Mouse (Mus musculus): ENCODE measurements at regions not wholly inside any gene's neighbourhood (a gene's known extent, or its start where the extent isn't known, plus 50 kb on each side); places are given as distances from the start of the nearest gene placed in this dataset.

DNA sequence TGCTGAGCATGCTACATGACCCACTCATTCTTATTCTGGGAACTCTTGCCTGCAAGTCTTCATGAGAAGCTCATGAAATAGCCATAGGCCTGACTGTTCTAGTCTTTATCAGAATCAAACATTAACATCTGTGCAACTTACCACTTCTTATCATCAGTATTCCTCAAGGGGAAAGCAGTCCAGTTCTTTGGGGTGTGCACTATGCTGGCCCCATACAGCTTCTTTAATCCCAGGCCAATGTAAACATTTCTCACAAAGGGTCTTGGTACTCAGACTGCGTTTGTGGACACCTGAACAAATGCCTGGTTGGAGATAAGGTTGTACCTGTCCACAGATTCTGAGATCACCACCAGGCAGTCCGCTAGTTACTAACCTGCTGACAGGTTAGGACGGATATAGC lies 51.3 kb downstream of the 3110018I06Rik start:
- no peak for DNase-seq (ENCODE audit: inconsistent ontology term)

DNA sequence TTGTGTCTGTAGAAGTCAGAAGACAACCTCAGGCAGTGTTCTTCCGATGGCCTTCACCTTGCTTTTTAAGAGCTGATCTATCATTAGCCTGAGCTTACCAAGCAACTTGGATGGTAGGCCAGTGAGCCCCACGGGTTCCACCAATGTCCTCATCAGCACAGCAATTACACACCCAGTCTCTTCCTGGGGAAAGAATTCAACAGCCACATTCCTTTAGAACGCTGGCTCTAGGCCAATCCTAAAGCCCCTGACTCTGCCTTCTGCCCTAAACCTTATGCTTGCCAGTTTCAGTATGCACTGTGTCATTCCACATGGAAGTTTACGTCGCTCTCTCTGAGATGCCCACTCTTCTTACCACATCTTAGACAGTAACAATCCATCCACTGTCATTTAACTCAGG lies 52.8 kb downstream of the 3110018I06Rik start:
- no peak for DNase-seq (ENCODE audit: inconsistent ontology term)

DNA sequence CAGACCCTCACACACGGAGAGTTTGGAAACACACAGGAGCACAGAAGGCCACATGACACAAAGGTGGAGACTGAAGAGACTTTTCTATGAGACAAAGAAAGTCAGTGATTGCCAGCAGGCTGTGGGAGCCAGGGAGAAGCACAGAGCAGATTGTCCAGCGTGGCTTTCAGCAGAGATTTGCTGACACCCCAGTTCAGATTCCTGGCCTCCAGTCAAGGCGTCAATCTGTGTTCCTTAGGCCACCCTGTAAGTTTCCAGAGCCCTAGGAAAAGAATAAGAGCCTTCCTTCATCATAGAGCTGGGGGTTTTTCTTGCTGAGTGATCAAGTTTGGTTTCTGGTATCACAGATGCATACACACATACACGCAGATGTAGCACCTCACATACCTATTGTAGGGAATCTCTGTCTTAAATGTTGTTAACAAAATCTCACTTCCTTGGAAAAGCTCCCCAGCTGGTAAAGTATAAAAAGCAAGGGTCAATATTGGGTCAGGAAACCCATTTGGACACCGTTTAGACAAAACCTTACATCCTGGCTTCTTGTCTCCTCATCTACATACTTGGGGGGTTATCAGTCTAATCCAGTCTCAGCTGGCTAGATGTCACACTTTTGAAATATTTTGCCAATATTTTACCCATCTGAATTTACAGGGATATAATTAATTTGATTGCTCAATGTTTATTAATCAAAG lies 58.9 kb downstream of the 3110018I06Rik start:
- DNase-seq (ENCODE audit: inconsistent ontology term): no peak

DNA sequence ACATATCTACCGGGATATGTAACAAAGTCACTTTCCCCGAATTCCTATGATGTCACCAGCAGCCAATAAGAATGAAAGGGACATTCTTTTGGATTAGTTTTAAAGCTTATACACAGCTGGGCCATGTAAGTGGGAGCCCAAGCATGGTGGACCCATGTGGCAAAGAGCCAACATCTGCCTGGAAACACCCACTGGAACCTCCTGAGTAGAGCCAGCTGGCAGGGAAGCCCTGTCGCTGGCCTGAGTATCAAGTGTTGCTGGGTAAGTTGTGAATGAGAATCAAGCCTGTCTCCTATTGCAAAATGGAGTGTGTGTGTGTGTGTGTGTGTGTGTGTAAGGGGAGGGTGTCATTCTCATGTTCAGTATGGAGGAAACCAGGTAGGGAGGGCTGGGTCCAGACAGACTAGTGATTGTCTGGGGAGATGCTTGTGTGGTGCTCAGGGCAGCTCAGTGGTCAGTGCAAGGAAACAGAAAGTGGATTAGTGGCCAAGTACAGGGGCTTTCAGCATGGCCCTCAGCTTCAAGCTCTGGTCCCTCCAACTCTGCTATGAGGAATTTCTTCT lies 59.5 kb downstream of the 3110018I06Rik start:
- DNase-seq (ENCODE audit: inconsistent ontology term): peak; percentile 13

DNA sequence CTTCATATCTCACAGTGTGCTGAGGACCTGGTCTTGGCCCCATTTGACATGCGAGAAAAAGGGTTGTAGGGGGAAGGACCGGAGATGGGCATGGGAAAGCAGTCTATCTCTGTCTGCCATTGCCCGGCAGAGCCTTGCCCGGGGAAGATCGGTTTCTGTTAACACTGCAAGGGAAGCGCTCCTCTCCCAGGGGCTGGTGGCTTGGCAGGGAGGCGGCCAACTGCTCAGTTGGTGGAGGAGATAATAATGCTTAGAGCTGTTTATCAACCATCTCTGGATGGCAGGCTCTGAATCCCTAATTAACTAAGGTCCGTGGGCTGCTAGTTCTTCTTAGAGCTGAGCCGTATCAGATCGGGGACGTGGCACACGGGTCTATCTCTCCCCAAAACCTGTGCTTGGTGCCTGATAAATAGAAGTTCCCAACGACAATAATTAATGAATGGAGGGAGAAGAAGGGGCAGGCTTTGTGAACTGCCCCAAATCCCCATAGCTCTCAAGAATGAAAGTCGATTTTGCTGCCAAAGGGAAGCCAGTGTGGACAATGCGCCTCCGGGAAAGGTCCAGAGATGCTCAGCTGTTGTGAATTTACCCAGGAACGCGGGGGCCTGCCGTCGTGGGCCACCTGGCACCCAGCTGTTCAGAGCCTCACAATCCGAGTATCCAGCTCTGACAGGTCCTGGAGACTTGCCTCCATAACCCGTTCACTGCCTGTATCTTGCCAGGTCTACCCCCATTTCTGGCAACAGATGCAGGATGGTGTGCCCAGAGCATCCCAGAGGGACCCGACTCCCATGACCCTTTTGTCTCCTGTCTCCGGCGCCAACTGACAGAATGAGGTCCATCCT lies 61.2 kb downstream of the 3110018I06Rik start:
- peak; percentile 19 for DNase-seq (ENCODE audit: inconsistent ontology term)

DNA sequence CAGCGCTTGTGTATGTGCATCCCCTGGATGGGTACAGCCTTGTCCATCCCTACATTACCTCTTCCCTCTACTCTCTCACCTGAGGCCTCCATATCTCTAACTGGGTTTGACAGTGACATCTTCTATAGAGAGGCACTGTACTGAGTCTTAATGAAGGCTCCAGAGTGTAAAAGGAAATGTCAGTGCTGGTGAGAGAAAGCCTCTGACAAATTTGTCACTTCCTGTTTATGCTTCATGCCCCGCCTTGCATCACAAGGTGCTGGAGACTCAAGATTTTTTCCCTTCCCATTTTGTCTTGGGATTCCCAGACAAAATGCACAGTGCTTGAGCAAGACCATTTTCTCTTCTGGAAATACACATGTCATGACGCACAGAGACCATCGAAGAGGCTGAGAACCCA lies 70.8 kb downstream of the 3110018I06Rik start:
- DNase-seq (ENCODE audit: inconsistent ontology term): no peak

DNA sequence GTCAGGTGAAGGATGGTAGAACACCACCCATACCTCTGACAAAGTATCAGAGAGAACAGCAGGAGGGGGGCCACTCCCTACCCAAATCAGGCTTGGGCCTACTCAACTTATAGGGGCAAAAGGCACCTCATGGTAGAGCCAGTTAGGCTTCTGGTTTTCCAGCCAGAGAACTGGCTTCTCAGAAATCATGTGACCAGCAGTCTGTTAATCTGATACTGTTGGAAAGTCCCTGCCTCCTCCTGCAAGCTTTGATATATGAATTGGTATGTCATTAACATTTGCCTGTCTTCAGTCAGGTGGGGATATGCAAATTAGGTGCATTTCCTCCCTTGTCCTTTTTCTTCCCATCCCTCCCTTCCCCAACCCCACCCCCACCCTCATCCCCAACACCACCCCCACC lies 71.7 kb downstream of the 3110018I06Rik start:
- no peak for DNase-seq (ENCODE audit: inconsistent ontology term)

DNA sequence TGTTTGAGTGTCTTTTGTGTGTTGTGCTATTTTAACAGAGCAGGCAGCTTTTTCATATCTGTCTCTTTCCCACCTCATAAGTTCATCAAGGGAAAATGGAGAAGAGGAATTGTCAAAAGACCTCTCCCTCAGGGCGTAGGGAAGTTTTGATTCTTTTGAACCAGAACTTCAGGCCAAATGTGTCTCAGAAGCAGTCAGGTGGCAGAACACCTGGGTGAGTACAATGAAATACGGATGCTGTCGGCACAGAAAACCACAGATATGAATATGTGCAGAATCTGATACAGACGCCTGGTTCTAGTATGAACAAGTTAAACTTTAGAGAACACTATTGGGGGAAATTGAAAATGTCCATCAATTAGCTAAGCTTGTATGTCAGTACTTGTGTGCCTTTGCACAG lies 84.2 kb downstream of the 3110018I06Rik start:
- no peak for DNase-seq (ENCODE audit: inconsistent ontology term)

DNA sequence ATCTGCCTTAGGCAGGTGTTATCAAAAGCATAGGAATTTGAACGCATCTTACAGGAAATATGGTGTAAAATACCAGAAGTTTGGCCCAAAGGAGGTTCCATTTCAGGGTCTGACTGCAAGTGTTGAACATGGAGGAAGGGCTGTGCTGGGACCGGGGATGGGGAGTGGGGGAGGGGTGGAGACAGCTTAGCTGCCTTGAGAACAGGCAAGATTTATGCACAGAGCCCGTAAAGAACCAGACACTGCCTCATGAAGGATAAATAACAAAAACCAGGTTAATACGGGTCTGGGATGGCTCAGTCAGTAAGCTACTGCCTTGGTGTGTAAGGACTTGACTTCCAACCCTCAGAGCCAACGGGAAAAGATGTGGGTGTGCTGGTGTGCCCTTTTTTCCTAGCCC lies 91.1 kb downstream of the 3110018I06Rik start:
- DNase-seq (ENCODE audit: inconsistent ontology term): no peak

DNA sequence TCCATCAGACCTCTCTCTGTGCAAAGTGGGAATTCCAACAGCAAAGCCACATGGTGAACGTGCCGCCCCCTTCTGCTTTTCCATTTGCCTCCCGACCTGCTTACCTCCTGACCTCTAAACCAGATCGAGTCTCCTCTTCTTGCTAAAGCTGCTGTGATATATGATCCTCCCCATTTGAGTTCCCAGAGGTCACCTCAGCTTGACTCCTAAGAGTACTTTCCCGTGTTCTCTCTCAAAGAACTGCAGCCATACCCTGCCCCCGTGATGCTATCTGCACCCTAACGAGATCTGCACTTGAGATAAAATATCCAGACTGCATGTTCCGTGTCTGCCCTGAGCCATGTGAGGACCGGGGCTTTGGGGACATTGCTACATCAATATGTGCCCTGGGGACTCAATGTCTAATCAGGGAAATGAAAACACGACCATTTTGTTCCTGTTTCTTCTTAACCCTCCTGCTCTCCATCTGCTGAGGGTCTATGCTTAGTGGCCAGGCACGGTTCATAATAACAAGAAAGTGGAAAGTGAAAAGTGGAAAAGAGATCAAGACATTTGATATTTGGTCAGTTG lies 94.8 kb downstream of the 3110018I06Rik start:
- no peak for DNase-seq (ENCODE audit: inconsistent ontology term)

DNA sequence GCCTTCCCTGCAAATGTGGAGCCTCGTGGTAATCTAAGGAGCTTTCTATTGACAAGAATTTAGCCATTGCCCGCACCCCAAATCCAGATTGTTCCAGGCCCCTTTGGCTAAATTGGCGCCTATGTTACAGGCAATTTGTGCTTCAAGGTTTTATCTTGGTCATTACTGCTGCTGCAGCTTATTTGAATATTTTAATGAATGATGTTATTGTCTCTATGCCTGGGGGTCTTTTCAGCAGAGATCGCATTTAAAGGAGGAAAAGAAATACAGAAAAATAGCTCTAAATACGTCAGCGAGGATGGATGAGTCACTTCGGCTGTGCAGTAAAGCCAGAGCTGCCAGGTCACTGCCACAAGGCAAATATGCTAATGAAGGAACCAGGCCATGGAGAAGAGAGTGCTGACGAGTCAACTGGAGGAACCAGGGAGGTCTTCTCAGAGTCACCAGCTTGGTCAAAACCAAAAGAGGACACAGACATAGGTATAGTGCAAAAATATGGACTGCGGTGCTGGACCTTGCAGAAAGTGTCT lies 97.3 kb downstream of the 3110018I06Rik start:
- DNase-seq (ENCODE audit: inconsistent ontology term): peak; percentile 2

DNA sequence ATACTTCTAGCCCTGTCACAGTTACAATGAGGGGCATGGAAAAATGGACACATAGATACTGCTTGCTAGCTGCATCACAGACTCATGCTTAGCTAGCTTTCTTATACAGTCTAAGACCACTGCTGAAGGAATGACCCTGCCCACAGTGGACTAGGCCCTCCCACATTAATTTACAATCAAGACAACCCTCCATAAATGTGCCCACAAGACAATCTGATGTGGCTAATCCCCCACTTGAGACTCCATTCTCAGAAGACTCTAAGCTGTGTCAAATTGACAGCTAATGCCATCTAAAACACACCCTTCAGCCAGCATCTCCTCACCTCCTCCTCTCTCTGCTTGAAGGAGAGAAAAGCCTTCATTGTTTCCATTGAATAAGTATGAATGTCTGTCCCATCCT lies 107.8 kb downstream of the 3110018I06Rik start:
- no peak for DNase-seq (ENCODE audit: inconsistent ontology term)

DNA sequence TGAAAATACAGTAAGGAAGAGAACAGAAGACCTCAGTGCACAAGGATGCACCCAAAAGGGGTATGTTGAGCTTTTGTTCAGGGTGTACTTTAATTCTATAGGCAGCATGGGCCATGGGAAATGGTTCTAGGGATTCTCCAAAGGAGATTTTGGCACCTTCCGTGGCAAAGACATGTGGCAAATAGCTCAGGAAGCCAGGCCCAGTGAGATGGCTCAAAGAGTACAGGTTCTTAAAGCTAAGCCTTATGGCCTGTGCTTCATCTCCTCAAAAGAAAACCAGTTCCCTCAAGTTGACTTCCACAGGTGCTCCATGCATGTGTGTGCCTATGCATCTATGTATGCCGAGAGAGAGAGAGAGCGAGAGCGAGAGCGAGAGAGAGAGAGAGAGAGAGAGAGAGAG lies 112.1 kb downstream of the 3110018I06Rik start:
- no peak for DNase-seq (ENCODE audit: inconsistent ontology term)

DNA sequence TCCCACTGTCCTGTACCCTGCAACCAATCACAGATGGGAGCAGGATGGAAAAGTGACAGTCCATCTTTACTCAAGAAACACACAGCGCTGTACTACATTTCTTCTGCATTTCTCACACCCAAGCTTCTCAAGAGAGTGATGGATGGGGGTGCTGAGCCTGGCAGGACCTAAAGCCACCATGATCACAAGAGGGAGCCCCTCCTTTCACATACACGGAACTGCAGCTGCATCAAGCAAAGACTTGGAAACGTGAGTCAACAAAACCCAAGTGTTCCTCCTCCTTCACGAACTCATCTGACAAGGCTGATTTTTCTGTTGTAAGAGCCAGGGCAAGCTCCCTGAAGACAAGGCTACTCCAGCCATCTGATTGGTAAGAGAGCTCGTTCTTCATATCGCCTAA lies 120.5 kb downstream of the 3110018I06Rik start:
- no peak for DNase-seq (ENCODE audit: inconsistent ontology term)

DNA sequence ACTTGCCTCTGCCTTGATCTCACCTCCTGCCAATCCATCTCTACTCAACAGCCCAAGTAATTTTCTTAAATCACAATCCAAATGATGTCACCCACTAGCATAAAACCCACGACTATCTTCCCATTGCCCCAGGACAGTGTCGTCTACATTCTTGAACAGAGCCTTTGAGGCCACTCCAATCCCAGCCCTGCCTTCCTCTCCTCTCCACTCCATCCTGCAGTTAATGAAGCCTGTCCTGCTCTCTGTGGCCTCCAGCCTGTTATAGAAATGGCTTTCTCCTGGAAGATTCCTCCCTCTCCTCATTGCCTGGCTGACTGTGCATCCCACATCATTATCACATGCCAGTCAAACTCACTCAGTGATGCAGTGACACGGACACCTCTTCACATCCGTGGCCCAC lies 121.6 kb downstream of the 3110018I06Rik start:
- no peak for DNase-seq (ENCODE audit: inconsistent ontology term)

DNA sequence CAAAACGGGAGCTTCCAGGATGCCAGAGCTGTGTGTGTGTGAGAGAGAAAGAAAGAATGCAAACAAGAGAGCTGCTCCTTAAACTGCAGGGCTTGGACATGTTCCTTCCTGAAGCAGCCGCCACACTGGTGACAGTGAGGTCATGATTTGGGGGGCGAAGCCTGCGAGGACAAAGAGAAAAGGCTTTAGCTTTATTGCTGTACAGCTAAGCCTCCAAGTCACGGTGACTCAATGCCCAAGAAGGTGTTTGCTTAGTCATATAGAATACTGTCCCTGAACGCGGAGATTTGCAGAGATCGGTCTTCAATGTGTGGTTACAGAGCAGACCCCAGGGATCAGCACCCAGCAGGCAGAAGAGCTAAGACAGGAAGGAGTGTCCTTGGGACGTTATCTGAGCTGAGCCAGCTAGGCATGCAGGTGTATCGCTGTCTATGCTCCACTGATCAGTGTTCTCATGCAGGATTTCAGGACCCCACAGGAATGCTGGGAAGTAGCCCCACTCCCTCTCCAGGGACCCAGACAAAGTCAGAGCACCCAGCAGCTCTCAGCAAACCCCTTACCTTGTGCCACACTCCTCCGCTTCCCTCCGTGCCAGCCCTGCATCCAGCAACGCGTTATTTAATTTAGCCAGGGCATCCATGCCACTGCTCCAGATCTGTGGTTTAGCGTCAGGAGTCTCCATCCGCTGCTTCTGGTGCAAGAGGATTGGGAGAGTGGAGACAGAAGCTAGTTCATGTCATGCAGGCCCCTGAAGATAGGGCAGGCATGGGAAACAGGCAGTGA lies 129.0 kb downstream of the 3110018I06Rik start:
- DNase-seq (ENCODE audit: inconsistent ontology term): no peak

DNA sequence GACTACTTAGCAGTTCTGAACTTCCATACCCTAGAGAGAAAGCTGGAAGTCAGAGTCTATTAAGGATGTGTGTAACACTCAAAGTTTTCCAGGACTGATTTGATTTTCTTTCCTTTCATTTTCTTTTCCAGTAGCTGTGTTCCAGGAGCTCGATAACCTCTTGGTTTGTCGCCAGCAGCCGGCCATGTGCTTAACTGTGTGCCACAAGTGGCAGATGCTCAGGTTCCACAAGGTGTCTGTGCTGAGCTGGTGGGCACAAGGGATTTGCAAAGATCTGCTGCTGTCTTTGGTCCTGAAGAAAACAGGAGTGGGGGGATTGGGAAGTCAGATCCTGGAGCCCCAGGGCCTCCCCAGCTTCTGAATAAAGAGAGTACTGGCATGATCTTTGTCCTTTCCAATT lies 136.0 kb downstream of the 3110018I06Rik start:
- no peak for DNase-seq (ENCODE audit: inconsistent ontology term)

DNA sequence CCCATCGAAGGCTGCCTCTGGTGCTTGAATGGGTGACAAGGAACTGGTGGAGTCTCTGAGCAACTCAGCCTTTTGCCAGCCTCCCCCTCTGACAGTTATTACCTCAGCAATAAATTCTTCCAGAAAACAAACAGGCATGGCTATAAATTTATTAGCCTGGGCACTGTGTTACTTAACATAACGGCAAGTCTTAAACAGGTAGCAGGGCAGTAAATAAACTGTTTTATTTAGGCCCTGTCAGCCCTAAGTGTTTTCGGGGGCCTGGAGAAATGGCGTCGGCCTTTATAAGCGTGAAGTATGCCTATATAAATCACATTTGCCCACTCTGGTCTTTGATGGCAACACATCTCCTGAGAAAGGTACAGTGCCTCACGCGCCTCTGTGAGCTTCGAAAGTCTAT lies 159.6 kb downstream of the 3110018I06Rik start:
- no peak for DNase-seq (ENCODE audit: inconsistent ontology term)

DNA sequence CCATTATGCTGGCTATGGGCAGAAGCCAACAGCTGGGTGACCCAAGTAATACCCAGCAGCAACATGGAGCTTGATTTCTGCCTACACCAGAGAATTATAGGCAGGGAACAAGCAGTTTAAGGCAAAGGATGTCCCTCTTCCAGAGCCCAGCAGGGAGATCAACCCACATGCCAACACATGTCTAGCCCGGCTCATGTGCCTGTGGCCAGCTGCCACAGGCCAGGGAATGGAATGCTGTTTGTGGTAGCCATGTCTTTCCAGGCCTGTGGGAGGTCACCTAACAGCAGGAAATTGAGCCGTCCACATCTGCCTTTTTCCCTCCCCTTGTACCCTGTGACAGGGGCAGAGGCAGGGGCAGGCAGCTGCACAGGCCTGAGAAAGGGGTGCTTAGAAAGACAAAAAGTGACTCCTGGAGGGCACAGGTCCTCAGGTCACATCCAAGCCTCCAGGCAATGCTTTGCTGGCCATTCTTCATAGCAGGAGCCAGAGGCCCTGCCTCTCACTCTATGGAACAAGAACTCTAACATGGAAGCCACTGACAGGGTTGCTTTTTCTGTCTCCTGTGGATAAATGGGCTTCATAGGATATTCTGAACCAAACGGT lies 163.8 kb downstream of the 3110018I06Rik start:
- peak; percentile 14 for DNase-seq (ENCODE audit: inconsistent ontology term)

DNA sequence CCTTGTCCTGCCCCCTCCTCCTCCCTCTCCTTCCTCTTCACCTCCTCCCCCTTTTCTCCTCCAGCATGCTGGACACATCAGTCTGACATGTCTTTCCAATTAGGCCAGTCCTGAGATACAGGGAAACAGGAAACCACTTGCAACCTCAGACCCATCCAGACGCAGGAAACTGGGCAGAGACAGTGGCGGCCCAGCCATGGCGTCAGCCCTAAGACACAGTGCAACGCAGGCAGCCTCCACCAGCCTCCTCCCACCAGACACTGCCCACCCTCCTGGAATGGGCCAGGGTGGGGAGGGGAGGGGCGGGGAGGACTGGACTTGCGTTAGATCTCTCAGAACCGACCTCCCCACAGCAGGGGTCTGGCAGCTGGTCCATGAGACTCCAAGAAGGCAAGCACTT lies 164.7 kb downstream of the 3110018I06Rik start:
- no peak for DNase-seq (ENCODE audit: inconsistent ontology term)

DNA sequence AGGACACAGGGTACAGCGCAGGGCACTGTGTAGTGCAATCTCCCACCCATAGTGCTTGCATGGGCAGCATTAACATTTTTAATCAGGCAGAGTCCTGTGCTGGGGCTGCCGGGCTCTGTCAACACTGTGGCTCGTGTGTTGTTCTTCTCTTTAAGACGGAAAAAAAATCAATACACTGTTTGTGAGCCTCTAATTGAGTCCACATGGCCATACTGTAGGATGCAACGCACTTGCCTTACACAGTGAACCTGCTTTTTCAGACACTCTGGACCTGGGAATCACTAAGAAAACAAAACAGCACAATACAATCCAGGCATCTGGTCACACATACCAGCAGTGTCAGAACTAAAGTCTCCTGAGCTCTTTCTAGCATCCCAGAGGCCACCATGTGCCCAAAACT lies 168.4 kb downstream of the 3110018I06Rik start:
- DNase-seq (ENCODE audit: inconsistent ontology term): no peak

Data from Muller cell, postnatal 12 days (primary cell).